Mouse (Mus musculus) forebrain, embryonic 16.5 days (tissue): ENCODE results near the gene Rfx5. TPM values are rescaled to one million over a fixed set of nuclear protein-coding genes. Genes with fewer than 3 reads are reported as not detected.

Experiments used
- ATAC-seq: fragments of 200-750 bp; cut with Nextera tagmentation; 2 replicates; pipeline ENCODE4 v1.8.0; 2017; ENCODE audit warnings: mild to moderate bottlenecking, moderate library complexity
- H3K27ac ChIP-seq: fragments of 300-500 bp; sonication (generic); 2 replicates; pipeline ENCODE4 v1.5.1; 2014; ENCODE audit warnings: low read length, control low read depth
- H3K27me3 ChIP-seq: fragments of 300-500 bp; sonication (generic); replicated peaks from 2 replicates; pipeline ENCODE4 v1.6.1; 2014; ENCODE audit warnings: low read length; ENCODE audit not compliant: control insufficient read depth, insufficient read depth
- H3K36me3 ChIP-seq: fragments of 300-500 bp; sonication (generic); 2 replicates; pipeline ENCODE4 v1.6.1; 2014; ENCODE audit not compliant: control insufficient read depth, insufficient read depth
- H3K4me1 ChIP-seq: fragments of 300-500 bp; sonication (generic); replicated peaks from 2 replicates; pipeline ENCODE4 v1.6.1; 2014; ENCODE audit warnings: low read length; ENCODE audit not compliant: control insufficient read depth, insufficient read depth
- H3K4me2 ChIP-seq: fragments of 300-500 bp; sonication (generic); 2 replicates; pipeline ENCODE4 v1.6.1; 2014; ENCODE audit warnings: mild to moderate bottlenecking, low read length, control low read depth
- H3K4me3 ChIP-seq: fragments of 300-500 bp; sonication (generic); replicated peaks from 2 replicates; pipeline ENCODE4 v1.5.1; 2014; ENCODE audit warnings: mild to moderate bottlenecking, low read length, control low read depth
- H3K9ac ChIP-seq: fragments of 300-500 bp; sonication (generic); replicated peaks from 2 replicates; pipeline ENCODE4 v1.6.1; 2014; ENCODE audit warnings: low read depth, low read length, control low read depth
- H3K9me3 ChIP-seq: fragments of 300-500 bp; sonication (generic); 2 replicates; pipeline ENCODE4 v1.6.1; 2016; ENCODE audit warnings: low read length; ENCODE audit not compliant: control insufficient read depth
- WGBS: fragments of 180-500 bp; shearing (Covaris S2); extraction: QIAGEN DNeasy Blood & Tissue Kit; methylation state at CpG from one replicate; pipeline ENCODE4 v1.1.7; 2014; 5-methylcytosine and 5-hydroxymethylcytosine counted together
- polyA plus RNA-seq: library from polyadenylated mRNA; unstranded; fragments of >200 nt; fragmentation: Nextera tagmentation; extraction: Ambion mirVana; gene quantifications from 2 replicates; pipeline ENCODE4 v1.2.1, GENCODE M21; 2015

Rfx5 gene
- polyA plus RNA-seq, 1 experiment from 2014 or later = 6.7 TPM

DNA sequence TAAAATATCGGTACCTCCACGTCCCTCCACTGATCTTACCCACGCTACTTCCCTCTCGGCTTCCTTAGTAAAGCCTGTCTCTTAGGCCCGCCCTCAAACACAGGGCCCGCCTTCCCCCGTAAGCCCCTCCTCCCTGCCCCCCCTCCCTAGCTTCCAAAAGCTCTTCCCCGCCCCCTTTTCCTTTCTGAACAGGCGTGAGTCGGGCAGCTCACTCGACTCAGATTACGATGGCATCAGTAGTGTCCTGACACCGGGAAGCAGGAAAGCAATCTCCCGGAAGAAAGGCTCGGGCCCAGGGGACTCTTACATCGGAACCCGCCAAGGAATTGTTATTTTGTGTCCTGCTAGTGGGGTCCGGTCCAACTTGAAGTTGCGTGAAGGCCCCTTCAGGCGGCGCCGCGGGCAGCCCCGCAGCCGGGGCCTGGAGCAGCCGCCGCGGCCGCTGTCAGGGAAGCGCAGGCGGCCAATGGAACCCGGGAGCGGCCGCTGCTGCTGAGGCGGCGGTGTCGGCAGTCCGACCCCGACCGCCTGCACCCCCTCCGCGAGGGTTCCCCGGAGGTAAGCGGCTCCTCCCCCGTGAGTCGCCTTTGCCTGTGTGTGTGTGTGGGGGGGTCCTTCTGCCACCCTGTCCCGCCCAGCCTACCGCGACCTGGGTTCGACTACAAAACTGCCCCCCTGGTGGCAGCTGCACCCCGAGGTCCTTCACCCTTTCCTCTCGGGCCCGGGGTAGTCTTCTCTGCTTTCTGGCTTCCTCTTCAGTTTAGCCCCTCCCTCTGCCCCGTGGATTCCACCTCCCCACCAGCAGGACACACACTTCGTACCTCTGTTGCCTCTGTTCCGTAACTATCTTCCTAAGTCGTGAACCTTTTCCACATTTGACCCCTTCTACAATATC, 20.9 kb downstream of the Rfx5 start, which contains the start of gene Pi4kb:
TSS of gene Pi4kb (plus strand) at position 204 of the 895 bp plus-strand sequence.
- peak within 1 kb of the TSS; percentile 92 for H3K27ac ChIP-seq
- no peaks in the 10 kb centered on the region; the same call in 1 of the 2 replicates for H3K36me3 ChIP-seq
- peak within 1 kb of the TSS; percentile 97 for H3K9ac ChIP-seq
- under 1% methylated on average over 51 of the region's 57 CpGs for WGBS
- H3K4me2 ChIP-seq = peak within 1 kb of the TSS; percentile 80
- no peaks in the 10 kb centered on the region for H3K9me3 ChIP-seq
- peak within 1 kb of the TSS; percentile 96 for H3K4me3 ChIP-seq
- H3K4me1 ChIP-seq = peaks cover 17% of the 10 kb centered on the region
- H3K27me3 ChIP-seq = no peaks in the 10 kb centered on the region
- peak; percentile 96 for ATAC-seq

- Histone ChIP-seq H3K4me3 (no peak overlapping the region), H3K4me2 (no peak overlapping the region), H3K27me3 (no peaks in the 10 kb centered on the region), H3K9ac (no peak overlapping the region), H3K4me1 (peaks cover 2% of the 10 kb centered on the region), H3K36me3 (peaks cover 10% of the 10 kb centered on the region), H3K27ac (no peak overlapping the region), H3K9me3 (no peaks in the 10 kb centered on the region)
- ATAC-seq = no peak
- 90% methylated on average over 11 of the region's 11 CpGs for WGBS
Measured at GRCm38 (mm10) chr3:94984312-94984711, 30.4 kb downstream of the Rfx5 start.

DNA sequence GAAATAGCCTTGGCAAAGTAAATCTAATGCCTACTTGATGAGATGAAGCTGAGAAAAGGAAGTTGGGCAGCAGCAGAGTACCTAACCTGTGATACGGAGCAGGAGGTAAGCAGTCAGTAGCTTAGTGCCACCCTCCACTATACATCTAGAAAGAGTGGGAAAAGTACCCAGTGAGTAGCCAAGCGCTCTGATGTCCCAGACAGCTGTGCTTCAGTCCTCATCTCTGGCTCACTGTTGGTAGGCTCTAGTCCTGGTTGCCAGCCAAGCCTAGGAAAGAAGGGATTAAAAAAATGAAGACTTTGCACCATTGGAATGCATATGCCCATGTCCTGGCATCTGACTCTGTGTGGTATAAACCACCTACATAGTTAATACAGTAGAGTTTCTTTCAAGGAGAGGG, 31.6 kb downstream of the Rfx5 start:
- Histone ChIP-seq H3K36me3 (peaks cover 10% of the 10 kb centered on the region), H3K4me2 (no peak overlapping the region), H3K4me3 (no peak overlapping the region), H3K9me3 (no peaks in the 10 kb centered on the region), H3K27ac (no peak overlapping the region), H3K4me1 (peaks cover 4% of the 10 kb centered on the region), H3K27me3 (no peaks in the 10 kb centered on the region), H3K9ac (no peak overlapping the region)
- no peak for ATAC-seq
- 94% methylated on average over 2 of the region's 2 CpGs for WGBS

GRCm38 (mm10) chr3:94987578-94987977, 33.7 kb downstream of the Rfx5 start:
- Histone ChIP-seq H3K4me2 (no peak overlapping the region), H3K36me3 (peaks cover 10% of the 10 kb centered on the region)
- ATAC-seq = no peak

GRCm38 (mm10) chr3:94989159-94989761, 35.4 kb downstream of the Rfx5 start:
- H3K36me3 ChIP-seq = peaks cover 11% of the 10 kb centered on the region
- no peak overlapping the region for H3K27ac ChIP-seq
- no peak for ATAC-seq
- no peak overlapping the region for H3K4me2 ChIP-seq
- WGBS = 46% methylated on average over 9 of the region's 9 CpGs
- H3K9ac ChIP-seq = no peak overlapping the region
- no peaks in the 10 kb centered on the region for H3K27me3 ChIP-seq
- peaks cover 4% of the 10 kb centered on the region for H3K4me1 ChIP-seq
- H3K9me3 ChIP-seq = no peaks in the 10 kb centered on the region
- H3K4me3 ChIP-seq = no peak overlapping the region

More at GRCm38 (mm10) chr3:94987578-94987977, 33.7 kb downstream of the Rfx5 start:
- H3K4me1 ChIP-seq = peaks cover 4% of the 10 kb centered on the region
- H3K9ac ChIP-seq = no peak overlapping the region
- H3K27ac ChIP-seq = no peak overlapping the region
- no peaks in the 10 kb centered on the region for H3K27me3 ChIP-seq
- H3K4me3 ChIP-seq = no peak overlapping the region
- H3K9me3 ChIP-seq = no peaks in the 10 kb centered on the region

DNA sequence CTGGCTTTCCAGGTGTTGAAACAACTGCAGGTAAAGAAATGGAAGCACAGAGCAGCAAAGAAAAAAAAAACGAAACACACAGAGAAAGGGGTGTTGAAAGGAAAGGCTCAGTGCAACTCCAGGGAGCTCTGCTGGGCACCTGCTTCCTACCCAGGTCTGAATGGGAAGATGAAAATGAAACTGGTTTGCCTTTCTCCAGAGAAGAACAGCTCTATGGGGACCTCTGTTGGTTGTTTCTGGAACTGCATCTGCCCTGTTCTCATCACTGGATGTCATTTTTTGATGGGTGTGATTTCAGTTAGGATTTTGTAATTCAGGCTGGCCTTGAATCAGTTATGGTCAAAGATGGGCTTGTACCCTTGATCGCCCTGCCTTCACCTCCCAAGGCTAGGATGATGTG, 43.1 kb downstream of the Rfx5 start:
- H3K4me1 ChIP-seq = no peaks in the 10 kb centered on the region
- 0 out of 2 replicates have a peak, but pooled peaks have one; percentile 10 for ATAC-seq
- H3K27ac ChIP-seq = no peak overlapping the region
- peaks cover 37% of the 10 kb centered on the region for H3K36me3 ChIP-seq
- H3K27me3 ChIP-seq = no peaks in the 10 kb centered on the region
- WGBS = 36% methylated on average over 2 of the region's 2 CpGs
- no peak overlapping the region for H3K4me3 ChIP-seq
- no peak overlapping the region for H3K9ac ChIP-seq
- H3K9me3 ChIP-seq = no peaks in the 10 kb centered on the region
- H3K4me2 ChIP-seq = no peak overlapping the region

- H3K9ac ChIP-seq = no peak overlapping the region
- H3K27ac ChIP-seq = no peak overlapping the region
- no peaks in the 10 kb centered on the region for H3K9me3 ChIP-seq
- H3K4me3 ChIP-seq = no peak overlapping the region
- ATAC-seq = peak; percentile 13; the same call in 1 of the 2 replicates
- peaks cover 40% of the 10 kb centered on the region for H3K36me3 ChIP-seq
- no peak overlapping the region for H3K4me2 ChIP-seq
- no peaks in the 10 kb centered on the region for H3K27me3 ChIP-seq
- WGBS = 26% methylated on average over 4 of the region's 4 CpGs
- no peaks in the 10 kb centered on the region; the same call in 1 of the 2 replicates for H3K4me1 ChIP-seq
Measured at GRCm38 (mm10) chr3:95002569-95002968, 48.7 kb downstream of the Rfx5 start.

GRCm38 (mm10) chr3:95003273-95003672, 49.4 kb downstream of the Rfx5 start:
- Histone ChIP-seq H3K9ac (no peak overlapping the region), H3K36me3 (peaks cover 42% of the 10 kb centered on the region), H3K4me3 (no peak overlapping the region), H3K27me3 (no peaks in the 10 kb centered on the region), H3K9me3 (no peaks in the 10 kb centered on the region), H3K27ac (no peak overlapping the region), H3K4me2 (no peak overlapping the region), H3K4me1 (no peaks in the 10 kb centered on the region; the same call in 1 of the 2 replicates)
- ATAC-seq = no peak

DNA sequence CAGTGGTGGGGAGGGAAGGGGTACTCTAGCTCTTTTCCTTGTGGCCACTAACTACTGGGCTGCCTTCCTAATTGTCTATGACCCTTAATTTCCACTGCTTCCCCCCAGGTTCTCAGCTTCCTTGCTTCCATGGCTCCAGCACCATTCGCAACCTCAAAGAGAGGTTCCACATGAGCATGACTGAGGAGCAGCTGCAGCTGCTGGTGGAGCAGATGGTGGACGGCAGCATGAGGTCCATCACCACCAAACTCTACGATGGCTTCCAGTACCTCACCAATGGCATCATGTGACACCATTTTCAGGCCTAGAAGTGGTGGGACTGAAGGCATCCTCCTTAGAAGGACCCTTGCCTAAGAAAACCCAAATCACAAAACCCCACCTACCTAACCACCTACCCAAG, 51.8 kb downstream of the Rfx5 start:
- H3K27ac ChIP-seq = no peak overlapping the region
- H3K4me2 ChIP-seq = no peak overlapping the region
- H3K9ac ChIP-seq = no peak overlapping the region
- 88% methylated on average over 3 of the region's 3 CpGs for WGBS
- peaks cover 34% of the 10 kb centered on the region for H3K36me3 ChIP-seq
- ATAC-seq = no peak
- no peaks in the 10 kb centered on the region for H3K9me3 ChIP-seq
- no peaks in the 10 kb centered on the region for H3K27me3 ChIP-seq
- no peak overlapping the region for H3K4me3 ChIP-seq
- H3K4me1 ChIP-seq = no peaks in the 10 kb centered on the region; the same call in 1 of the 2 replicates
